Mouse (Mus musculus): ENCODE data around the gene 2200002D01Rik. TPM values are rescaled to one million over a fixed set of nuclear protein-coding genes. Genes with fewer than 3 reads are reported as not detected.

The 2200002D01Rik gene
- total and polyA plus RNA-seq, 2 experiments from 2014 or later: 0.42 to 14.0 TPM

GRCm38 (mm10) chr7:29230560-29230959, 17.7 kb downstream of the 2200002D01Rik start:
- no peak overlapping the region for H3K9ac ChIP-seq (replicated peaks; ENCODE audit: low read depth, low read length)
- H3K9me3 ChIP-seq (replicated peaks; ENCODE audit: control insufficient read depth, low read length): no peaks in the 10 kb centered on the region
- DNase-seq (ENCODE audit: low spot score) (no peak), ATAC-seq (ENCODE audit: insufficient read depth, low read depth) (no peak)
- 0 out of 2 replicates have a peak, but pooled peaks cover 4% of the 10 kb centered on the region for H3K36me3 ChIP-seq (replicated peaks; ENCODE audit: control insufficient read depth, insufficient read depth, low read length)
- TF ChIP-seq CTCF (IDR thresholded peaks at IDR 0.05; ENCODE audit: low read depth) (no peak), EP300 (IDR thresholded peaks at IDR 0.05; ENCODE audit: low read depth) (no peak)
- no peak overlapping the region for H3K4me3 ChIP-seq (ENCODE audit: low read depth, low read length)
- peak overlapping the region; percentile 91; the same call in 1 of the 2 replicates for H3K4me2 ChIP-seq (ENCODE audit: low read depth, low read length)
- H3K27me3 ChIP-seq (ENCODE audit: control insufficient read depth, insufficient read depth, low read length): 0 out of 2 replicates have a peak, but pooled peaks cover 11% of the 10 kb centered on the region
- H3K4me1 ChIP-seq (ENCODE audit: control insufficient read depth, insufficient read depth): peaks cover 9% of the 10 kb centered on the region
- peak overlapping the region; percentile 85; the same call in 1 of the 2 replicates for H3K27ac ChIP-seq (ENCODE audit: low read depth)
- 31% methylated on average over 3 of the region's 3 CpGs for WGBS

- DNase-seq (ENCODE audit: low spot score) (no peak), ATAC-seq (ENCODE audit: insufficient read depth, low read depth) (no peak)
- Histone ChIP-seq H3K27ac (ENCODE audit: low read depth) (no peak overlapping the region), H3K27me3 (ENCODE audit: control insufficient read depth, insufficient read depth, low read length) (0 out of 2 replicates have a peak, but pooled peaks cover 11% of the 10 kb centered on the region), H3K36me3 (replicated peaks; ENCODE audit: control insufficient read depth, insufficient read depth, low read length) (0 out of 2 replicates have a peak, but pooled peaks cover 14% of the 10 kb centered on the region), H3K4me2 (ENCODE audit: low read depth, low read length) (no peak overlapping the region), H3K4me1 (ENCODE audit: control insufficient read depth, insufficient read depth) (peaks cover 5% of the 10 kb centered on the region), H3K4me3 (ENCODE audit: low read depth, low read length) (no peak overlapping the region), H3K9ac (replicated peaks; ENCODE audit: low read depth, low read length) (no peak overlapping the region), H3K9me3 (replicated peaks; ENCODE audit: control insufficient read depth, low read length) (no peaks in the 10 kb centered on the region)
- no peak for TF ChIP-seq CTCF (IDR thresholded peaks at IDR 0.05; ENCODE audit: low read depth)
- no peak for TF ChIP-seq EP300 (IDR thresholded peaks at IDR 0.05; ENCODE audit: low read depth)
- WGBS: 72% methylated on average over 4 of the region's 4 CpGs
Measured at GRCm38 (mm10) chr7:29228202-29228601, 20.1 kb downstream of the 2200002D01Rik start.

GRCm38 (mm10) chr7:29225520-29225919, 22.7 kb downstream of the 2200002D01Rik start:
- H3K9me3 ChIP-seq (replicated peaks; ENCODE audit: control insufficient read depth, low read length): no peaks in the 10 kb centered on the region
- 0 out of 2 replicates have a peak, but pooled peaks cover 14% of the 10 kb centered on the region for H3K36me3 ChIP-seq (replicated peaks; ENCODE audit: control insufficient read depth, insufficient read depth, low read length)
- no peaks in the 10 kb centered on the region for H3K4me1 ChIP-seq (ENCODE audit: control insufficient read depth, insufficient read depth)
- TF ChIP-seq CTCF (IDR thresholded peaks at IDR 0.05; ENCODE audit: low read depth) (no peak), EP300 (IDR thresholded peaks at IDR 0.05; ENCODE audit: low read depth) (no peak)
- no peak overlapping the region for H3K4me2 ChIP-seq (ENCODE audit: low read depth, low read length)
- no peak overlapping the region for H3K27ac ChIP-seq (ENCODE audit: low read depth)
- no peak overlapping the region for H3K4me3 ChIP-seq (ENCODE audit: low read depth, low read length)
- H3K27me3 ChIP-seq (ENCODE audit: control insufficient read depth, insufficient read depth, low read length): no peaks in the 10 kb centered on the region
- ATAC-seq (ENCODE audit: insufficient read depth, low read depth) (no peak), DNase-seq (ENCODE audit: low spot score) (no peak)
- 72% methylated on average over 13 of the region's 13 CpGs for WGBS
- H3K9ac ChIP-seq (replicated peaks; ENCODE audit: low read depth, low read length): no peak overlapping the region

- no peak overlapping the region for H3K4me2 ChIP-seq (ENCODE audit: low read depth, low read length)
- no peak overlapping the region for H3K4me3 ChIP-seq (ENCODE audit: low read depth, low read length)
- 0 out of 2 replicates have a peak, but pooled peaks cover 14% of the 10 kb centered on the region for H3K36me3 ChIP-seq (replicated peaks; ENCODE audit: control insufficient read depth, insufficient read depth, low read length)
- no peak overlapping the region for H3K9ac ChIP-seq (replicated peaks; ENCODE audit: low read depth, low read length)
- no peak for DNase-seq (ENCODE audit: low spot score)
- no peak for TF ChIP-seq EP300 (IDR thresholded peaks at IDR 0.05; ENCODE audit: low read depth)
- TF ChIP-seq CTCF (IDR thresholded peaks at IDR 0.05; ENCODE audit: low read depth): no peak
- ATAC-seq (ENCODE audit: insufficient read depth, low read depth): no peak
- no peak overlapping the region for H3K27ac ChIP-seq (ENCODE audit: low read depth)
- no peaks in the 10 kb centered on the region for H3K27me3 ChIP-seq (ENCODE audit: control insufficient read depth, insufficient read depth, low read length)
- no peaks in the 10 kb centered on the region for H3K4me1 ChIP-seq (ENCODE audit: control insufficient read depth, insufficient read depth)
- 27% methylated on average over 16 of the region's 16 CpGs for WGBS
- peaks cover 6% of the 10 kb centered on the region; the same call in 1 of the 2 replicates for H3K9me3 ChIP-seq (replicated peaks; ENCODE audit: control insufficient read depth, low read length)
Measured at GRCm38 (mm10) chr7:29224756-29225394, 23.4 kb downstream of the 2200002D01Rik start.

GRCm38 (mm10) chr7:29214846-29215245, 33.4 kb downstream of the 2200002D01Rik start:
- 50% methylated on average over 15 of the region's 15 CpGs for WGBS
- no peak for DNase-seq (ENCODE audit: low spot score)
- no peak overlapping the region for H3K9ac ChIP-seq (replicated peaks; ENCODE audit: low read depth, low read length)
- H3K4me2 ChIP-seq (ENCODE audit: low read depth, low read length): no peak overlapping the region
- H3K9me3 ChIP-seq (replicated peaks; ENCODE audit: control insufficient read depth, low read length): peaks cover 30% of the 10 kb centered on the region; the same call in 1 of the 2 replicates
- no peak overlapping the region for H3K4me3 ChIP-seq (ENCODE audit: low read depth, low read length)
- ATAC-seq (ENCODE audit: insufficient read depth, low read depth): no peak
- peaks cover 16% of the 10 kb centered on the region for H3K27me3 ChIP-seq (ENCODE audit: control insufficient read depth, insufficient read depth, low read length)
- H3K36me3 ChIP-seq (replicated peaks; ENCODE audit: control insufficient read depth, insufficient read depth, low read length): no peaks in the 10 kb centered on the region
- H3K4me1 ChIP-seq (ENCODE audit: control insufficient read depth, insufficient read depth): peaks cover 6% of the 10 kb centered on the region
- TF ChIP-seq EP300 (IDR thresholded peaks at IDR 0.05; ENCODE audit: low read depth) (no peak), CTCF (IDR thresholded peaks at IDR 0.05; ENCODE audit: low read depth) (no peak)
- H3K27ac ChIP-seq (ENCODE audit: low read depth): no peak overlapping the region
